Mouse (Mus musculus) small intestine, adult 2 months (tissue): Measurements from ENCODE around the gene Ccl27a.

Source experiments
- CTCF ChIP-seq: fragments of 200-500 bp; IDR thresholded peaks from 2 replicates; pipeline ENCODE4 v1.5.1; 2012; ENCODE audit warnings: low read depth, mild to moderate bottlenecking, control low read depth, inconsistent platforms, low read length, moderate library complexity, mixed read lengths; ENCODE audit not compliant: insufficient replicate concordance, insufficient read length; ENCODE audit errors: extremely low read depth
- POLR2A ChIP-seq: fragments of 200-500 bp; IDR thresholded peaks from 2 replicates; pipeline ENCODE4 v1.6.1; 2012; ENCODE audit warnings: low read depth, mild to moderate bottlenecking, control low read depth, inconsistent platforms, low read length, moderate library complexity

DNA sequence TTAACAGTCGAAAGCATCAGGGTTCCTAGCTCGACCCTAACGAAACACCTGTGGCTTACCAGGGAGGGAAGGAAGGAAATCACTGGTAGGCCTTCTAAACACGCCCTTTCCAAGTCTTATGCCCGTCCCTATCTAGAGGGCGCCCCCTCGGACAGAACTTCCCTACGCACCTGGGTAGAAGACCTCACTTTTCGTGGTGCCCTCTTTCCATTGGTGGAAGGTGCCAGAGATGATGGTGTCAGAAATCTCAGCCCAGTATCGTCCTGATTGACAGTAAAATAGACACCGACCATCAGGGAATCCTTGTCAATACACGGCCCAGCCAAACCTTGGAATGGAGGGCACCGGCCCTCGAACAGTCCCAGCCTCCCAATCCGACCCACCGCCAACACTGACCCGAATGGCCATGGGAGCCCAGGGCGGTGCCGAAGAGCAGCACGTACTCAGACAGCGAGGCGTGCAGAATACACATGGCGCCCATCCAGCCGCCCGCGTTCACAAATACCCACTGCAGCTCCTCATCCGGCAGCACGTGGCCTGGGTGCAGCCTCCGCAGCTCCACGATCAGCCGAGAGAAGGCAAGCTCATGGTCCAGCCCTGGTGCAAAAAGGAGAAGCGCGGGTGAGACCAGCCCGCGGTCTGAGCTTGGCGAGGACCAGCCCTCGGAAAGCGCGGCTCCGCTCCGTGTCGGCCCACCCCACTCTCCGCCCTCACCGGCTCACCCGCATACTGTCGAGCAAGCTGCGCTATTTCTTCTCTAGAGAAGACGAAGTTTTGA, 33.5 kb downstream of the Ccl27a start:
- TF ChIP-seq CTCF (no peak), POLR2A (no peak)
